Mouse (Mus musculus): ENCODE results near the gene Cdc26.

GRCm38 (mm10) chr4:62431522-62431921 is 23.1 kb upstream of the Cdc26 start:
- TF ChIP-seq CTCF (IDR thresholded peaks at IDR 0.05; ENCODE audit: low read depth) (no peak), EP300 (optimal IDR thresholded peaks at IDR 0.05) (no peak)
